Mouse (Mus musculus): ENCODE results near the gene Sord.

- no peak for TF ChIP-seq EP300 (optimal IDR thresholded peaks at IDR 0.05)
- TF ChIP-seq CTCF (IDR thresholded peaks at IDR 0.05; ENCODE audit: low read depth) = no peak
Measured at GRCm38 (mm10) chr2:122206440-122207107, 28.0 kb upstream of the Sord start.

Measured in stomach, postnatal 0 days (tissue).